Comparison of ENCODE assay signal across 9 mouse cellular contexts in the genomic region with DNA sequence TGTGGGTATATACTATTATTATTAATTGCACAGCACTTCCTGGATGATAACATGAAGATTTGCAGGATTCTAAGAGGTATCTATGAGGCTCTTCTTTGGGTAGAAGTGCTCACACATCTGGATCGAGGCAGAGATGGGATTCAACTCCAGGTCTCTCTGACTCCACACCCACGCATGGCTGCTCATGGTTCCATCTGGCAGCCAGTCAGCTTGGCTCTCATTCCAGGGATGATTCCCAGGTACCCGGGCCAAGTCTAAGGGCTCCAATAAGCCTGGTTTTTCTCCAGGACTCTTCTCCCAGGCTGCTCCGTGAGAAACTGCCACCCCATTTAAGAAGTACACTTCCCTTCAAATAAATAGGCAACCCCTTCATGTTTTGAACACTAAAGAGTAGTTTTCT.
A peak's percentile ranks its signal among the peaks of the same experiment; 100 is the strongest.
DNase-seq lines count a peak whose midpoint lies in the region; ATAC-seq and TF ChIP-seq lines count a peak whose summit lies in the region.
"Had no signal": no experiment of that assay in that cellular context is flagged by ENCODE, and none has a peak within 500 bp of the region (broad histone marks: within the 10 kb centered on the region; RNA-seq: fewer than 3 reads in every experiment).

No protein-coding gene starts in this region.

- H3K4me3 ChIP-seq in hindbrain, embryonic 16.5 days (ENCODE audit: low read length) = no peak overlapping the region
- H3K4me3 ChIP-seq in hindbrain, embryonic 10.5 days = no peak overlapping the region
- H3K4me3 ChIP-seq in stomach, postnatal 0 days (ENCODE audit: low read depth, low read length) = no peak overlapping the region
- H3K4me3 ChIP-seq in neural tube, embryonic 15.5 days (replicated peaks) = no peak overlapping the region
- H3K4me3 ChIP-seq: embryonic facial prominence, embryonic 12.5 days had no signal

- H3K9ac ChIP-seq in hindbrain, embryonic 16.5 days (ENCODE audit: low read depth, low read length) = no peak overlapping the region
- no peak overlapping the region for H3K9ac ChIP-seq in stomach, postnatal 0 days (ENCODE audit: low read length)
- H3K9ac ChIP-seq in neural tube, embryonic 15.5 days (replicated peaks) = no peak overlapping the region
- H3K9ac ChIP-seq: embryonic facial prominence, embryonic 12.5 days had no signal

- no peak overlapping the region for H3K4me2 ChIP-seq in hindbrain, embryonic 16.5 days (ENCODE audit: low read length)
- no peak overlapping the region for H3K4me2 ChIP-seq in stomach, postnatal 0 days (replicated peaks; ENCODE audit: low read depth)
- no peak overlapping the region for H3K4me2 ChIP-seq in neural tube, embryonic 15.5 days
- H3K4me2 ChIP-seq: embryonic facial prominence, embryonic 12.5 days had no signal

- WGBS in hindbrain, embryonic 16.5 days = 52% methylated on average over 4 of the region's 4 CpGs
- 81% methylated on average over 4 of the region's 4 CpGs for WGBS in hindbrain, embryonic 10.5 days
- 44% methylated on average over 4 of the region's 4 CpGs for WGBS in stomach, postnatal 0 days
- WGBS in neural tube, embryonic 15.5 days = 61% methylated on average over 4 of the region's 4 CpGs

- no peak for TF ChIP-seq EP300 in stomach, postnatal 0 days (optimal IDR thresholded peaks at IDR 0.05)

- no peaks in the 10 kb centered on the region for H3K27me3 ChIP-seq in hindbrain, embryonic 16.5 days (replicated peaks; ENCODE audit: control insufficient read depth, insufficient read depth, low read length)
- no peaks in the 10 kb centered on the region for H3K27me3 ChIP-seq in hindbrain, embryonic 10.5 days (ENCODE audit: insufficient read depth, poor library complexity, severe bottlenecking)
- no peaks in the 10 kb centered on the region for H3K27me3 ChIP-seq in stomach, postnatal 0 days (ENCODE audit: control insufficient read depth, insufficient read depth, low read length)
- H3K27me3 ChIP-seq in neural tube, embryonic 15.5 days (replicated peaks) = no peaks in the 10 kb centered on the region
- H3K27me3 ChIP-seq: embryonic facial prominence, embryonic 12.5 days had no signal

- TF ChIP-seq POLR2A in brain, embryonic 14.5 days (IDR thresholded peaks at IDR 0.05; ENCODE audit: borderline replicate concordance, extremely low read depth, insufficient read depth, insufficient read length, poor library complexity, severe bottlenecking) = no peak

- no peaks in the 10 kb centered on the region for H3K9me3 ChIP-seq in hindbrain, embryonic 16.5 days (ENCODE audit: control insufficient read depth, low read length)
- no peaks in the 10 kb centered on the region for H3K9me3 ChIP-seq in hindbrain, embryonic 10.5 days
- no peaks in the 10 kb centered on the region for H3K9me3 ChIP-seq in stomach, postnatal 0 days (ENCODE audit: control insufficient read depth, low read length)
- no peaks in the 10 kb centered on the region for H3K9me3 ChIP-seq in neural tube, embryonic 15.5 days (replicated peaks)
- H3K9me3 ChIP-seq: embryonic facial prominence, embryonic 12.5 days had no signal

- no peak for DNase-seq in hindbrain, embryonic 10.5 days (ENCODE audit: low spot score)
- peak; percentile 68 for DNase-seq in brain, embryonic 14.5 days (ENCODE audit: low read depth)
- DNase-seq in gastrocnemius, postnatal 25 days = peak; percentile 78
- DNase-seq in left cerebral cortex, postnatal 36 days (ENCODE audit: low spot score in 2 of 2) = peak; percentile 31 to 36
- no peak for DNase-seq in stomach, postnatal 0 days (ENCODE audit: low spot score)
- DNase-seq in layer of hippocampus, adult 18-20 months (ENCODE audit: low spot score in 2 of 2) = no peak

- 0 out of 2 replicates have a peak, but pooled peaks have one; percentile 22 for ATAC-seq in hindbrain, embryonic 16.5 days
- ATAC-seq in stomach, postnatal 0 days (ENCODE audit: low FRiP score, low TSS enrichment) = no peak
- no peak for ATAC-seq in neural tube, embryonic 15.5 days (ENCODE audit: low FRiP score)

- no peak for TF ChIP-seq CTCF in brain, embryonic 14.5 days (IDR thresholded peaks at IDR 0.05; ENCODE audit: borderline replicate concordance, extremely low read depth, insufficient read depth, insufficient read length)
- no peak for TF ChIP-seq CTCF in stomach, postnatal 0 days (IDR thresholded peaks at IDR 0.05; ENCODE audit: low read depth)

- H3K4me1 ChIP-seq in hindbrain, embryonic 16.5 days (ENCODE audit: control insufficient read depth, insufficient read depth, low read depth, low read length) = no peaks in the 10 kb centered on the region
- H3K4me1 ChIP-seq in hindbrain, embryonic 10.5 days (replicated peaks) = peaks cover 21% of the 10 kb centered on the region
- no peaks in the 10 kb centered on the region for H3K4me1 ChIP-seq in stomach, postnatal 0 days (replicated peaks; ENCODE audit: control insufficient read depth, insufficient read depth)
- 0 out of 2 replicates have a peak, but pooled peaks cover 3% of the 10 kb centered on the region for H3K4me1 ChIP-seq in neural tube, embryonic 15.5 days

- no peaks in the 10 kb centered on the region for H3K36me3 ChIP-seq in hindbrain, embryonic 16.5 days (ENCODE audit: control insufficient read depth, insufficient read depth, low read length)
- H3K36me3 ChIP-seq in hindbrain, embryonic 10.5 days = no peaks in the 10 kb centered on the region
- no peaks in the 10 kb centered on the region for H3K36me3 ChIP-seq in stomach, postnatal 0 days (ENCODE audit: control insufficient read depth, insufficient read depth, low read length)
- no peaks in the 10 kb centered on the region for H3K36me3 ChIP-seq in neural tube, embryonic 15.5 days
- H3K36me3 ChIP-seq: embryonic facial prominence, embryonic 12.5 days had no signal

- intact Hi-C loops in left cerebral cortex, postnatal 36 days (cut with DNase I) = no loop called here

- no peak overlapping the region for H3K27ac ChIP-seq in hindbrain, embryonic 16.5 days (ENCODE audit: low read depth, low read length)
- no peak overlapping the region for H3K27ac ChIP-seq in hindbrain, embryonic 10.5 days
- H3K27ac ChIP-seq in stomach, postnatal 0 days (replicated peaks) = no peak overlapping the region
- no peak overlapping the region for H3K27ac ChIP-seq in neural tube, embryonic 15.5 days (replicated peaks)
- H3K27ac ChIP-seq: embryonic facial prominence, embryonic 12.5 days had no signal

Comparison
In these comparisons a context has a peak if more than half of its experiments do, and no peak if none do; other contexts are left out.
1. DNase-seq: peak in brain, embryonic 14.5 days (single experiment), gastrocnemius, postnatal 25 days (single experiment) and left cerebral cortex, postnatal 36 days (2 of 2); none in hindbrain, embryonic 10.5 days (single experiment), stomach, postnatal 0 days (single experiment) and layer of hippocampus, adult 18-20 months (0 of 2).